Mouse (Mus musculus): ENCODE results near the gene Hoxc10.

Gene Hoxc10

DNA sequence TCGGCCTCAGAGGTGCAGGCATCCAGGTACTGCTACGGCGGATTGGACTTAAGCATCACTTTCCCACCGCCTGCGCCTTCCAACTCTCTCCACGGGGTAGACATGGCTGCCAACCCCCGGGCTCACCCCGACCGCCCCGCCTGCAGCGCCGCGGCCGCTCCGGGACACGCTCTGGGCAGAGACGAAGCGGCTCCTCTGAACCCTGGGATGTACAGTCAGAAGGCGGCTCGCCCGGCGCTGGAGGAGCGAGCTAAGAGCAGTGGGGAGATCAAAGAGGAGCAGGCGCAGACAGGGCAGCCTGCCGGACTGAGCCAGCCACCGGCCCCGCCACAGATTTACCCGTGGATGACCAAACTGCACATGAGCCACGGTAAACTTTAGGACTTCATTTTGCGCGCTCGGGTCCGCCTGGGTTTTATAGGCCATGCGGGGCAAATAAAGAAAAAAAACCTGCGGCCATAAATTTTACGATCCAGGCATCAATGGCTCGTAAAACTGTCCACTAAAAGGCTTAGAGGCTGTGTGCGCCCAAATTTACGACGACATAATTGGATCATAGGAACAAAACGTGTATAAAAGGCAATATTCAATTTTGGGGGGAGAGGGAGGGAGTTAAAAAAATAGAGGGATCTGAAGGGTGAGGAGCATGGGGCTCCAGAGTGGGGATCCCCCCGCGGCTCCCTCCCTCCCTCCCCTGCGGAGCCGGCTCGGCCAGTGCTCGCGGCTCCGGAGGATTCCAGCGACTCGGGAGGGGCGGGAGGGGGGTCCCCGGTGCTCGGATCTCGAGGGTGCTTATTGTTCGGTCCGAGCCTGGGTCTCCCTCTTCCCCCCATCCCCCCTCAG is 47.8 kb downstream of the Hoxc10 start:
- DNase-seq, result no peak

DNA sequence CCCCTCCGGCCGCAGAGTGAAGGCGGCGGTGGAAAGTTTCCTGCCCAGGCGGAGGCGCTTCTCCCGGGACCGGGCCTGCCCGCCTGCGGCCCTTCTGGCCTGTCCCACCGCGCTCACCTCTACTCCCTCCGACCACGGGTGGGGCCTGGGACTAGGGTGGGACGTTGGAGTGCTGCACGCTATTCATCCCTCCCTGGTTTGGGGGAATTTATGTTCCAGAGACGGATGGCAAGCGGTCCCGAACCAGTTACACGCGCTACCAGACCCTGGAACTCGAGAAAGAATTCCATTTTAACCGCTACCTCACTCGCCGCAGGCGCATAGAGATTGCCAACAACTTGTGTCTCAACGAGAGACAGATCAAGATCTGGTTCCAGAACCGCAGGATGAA is 48.4 kb downstream of the Hoxc10 start:
- DNase-seq, result no peak

DNA sequence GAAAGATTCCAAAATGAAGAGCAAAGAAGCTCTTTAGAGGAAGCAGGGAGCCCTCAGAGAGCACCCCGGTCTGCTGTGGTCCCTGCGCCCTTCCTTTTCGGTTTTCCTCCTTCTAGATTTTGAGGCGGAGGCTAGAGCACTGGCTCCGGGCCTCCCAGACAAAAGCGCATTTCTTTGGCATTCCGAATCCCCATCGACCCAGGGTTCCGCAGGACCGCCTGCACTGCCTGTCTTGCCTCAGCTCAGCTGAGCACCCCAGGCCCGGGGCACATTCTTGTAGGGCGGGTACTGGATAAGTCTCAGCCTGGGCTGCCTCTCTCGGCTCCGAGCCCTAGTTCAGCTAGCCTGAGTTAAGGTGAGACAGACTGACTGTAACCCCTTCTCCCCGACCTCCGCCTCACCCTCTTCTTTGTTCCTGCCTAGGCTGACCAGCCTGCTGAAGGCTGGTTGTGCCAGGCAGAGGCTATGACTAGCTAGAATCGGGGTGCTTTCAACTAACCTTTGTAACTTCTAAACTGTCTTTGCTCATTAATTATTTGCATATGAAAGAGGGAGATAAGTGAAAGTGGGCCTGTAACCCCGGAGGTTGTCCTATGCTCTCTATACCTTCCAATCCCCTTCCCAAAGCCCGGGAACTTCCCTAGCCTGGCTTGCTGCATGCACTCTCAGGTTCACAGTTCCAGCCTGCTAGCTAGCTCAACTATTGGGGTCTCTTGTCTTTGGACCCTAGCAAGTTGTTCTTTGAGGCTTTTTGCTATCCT is 49.0 kb downstream of the Hoxc10 start:
- no peak for DNase-seq

DNA sequence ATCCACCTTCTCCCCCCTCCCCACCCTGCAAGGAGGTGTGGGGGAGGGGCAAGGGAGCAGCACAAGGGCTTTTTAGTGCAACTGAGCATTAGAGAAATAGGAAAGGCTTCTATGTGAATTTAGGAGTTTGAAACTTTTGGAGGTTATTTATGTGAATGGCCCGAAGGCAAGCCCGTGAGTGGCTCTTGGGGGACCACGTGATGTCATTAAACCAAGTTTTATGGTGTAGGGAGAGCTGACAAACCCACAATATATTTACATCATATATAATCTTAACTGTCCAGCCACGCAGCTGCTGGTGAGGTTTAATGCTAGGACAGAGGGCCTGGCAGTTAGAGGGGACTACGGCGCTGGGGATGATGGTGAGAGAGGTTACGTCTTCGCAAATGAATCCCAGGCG is 52.0 kb downstream of the Hoxc10 start, which contains the start of gene Hoxc4:
Gene Hoxc4 (plus strand): TSS at position 299 of the 400 bp plus-strand sequence.
- DNase-seq, result no peak

DNA sequence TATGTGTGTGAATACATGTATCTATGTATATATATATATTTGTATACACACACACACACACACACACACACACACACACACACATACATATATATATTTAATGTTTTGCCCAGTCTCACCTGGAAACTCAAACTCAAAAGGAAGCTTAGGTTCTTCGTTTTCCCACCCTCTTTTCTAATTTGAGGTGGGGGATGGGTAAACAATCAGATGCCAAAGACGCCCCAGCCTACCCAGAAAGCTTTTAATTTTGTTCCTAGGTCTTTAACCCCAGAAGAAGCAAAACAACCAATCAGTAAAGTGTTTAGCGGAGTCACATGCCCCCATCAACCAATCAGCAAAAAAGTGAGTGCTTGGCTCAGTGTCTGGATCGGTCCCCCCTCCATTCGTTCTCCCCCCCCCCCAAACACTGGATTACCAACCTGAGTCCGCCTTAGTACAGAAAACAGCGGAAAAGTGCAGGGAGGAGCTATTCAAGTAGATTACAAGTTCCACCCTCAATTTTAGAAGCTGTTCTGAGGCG is 54.4 kb downstream of the Hoxc10 start:
- DNase-seq, result no peak
